Mouse (Mus musculus) kidney, postnatal 25 days (tissue): ENCODE measurements at regions not wholly inside any gene's neighbourhood (a gene's known extent, or its start where the extent isn't known, plus 50 kb on each side); places are given as distances from the start of the nearest gene placed in this dataset.
A peak's percentile ranks its signal among the peaks of the same experiment; 100 is the strongest.
"Not testable (repeated sequence)": the region's sequence is repeated elsewhere in the genome, so short reads cannot be mapped to it uniquely, and the experiment has no call there.

Source experiments
- DNase-seq, 2 experiments: peaks; one replicate each; pipeline ENCODE4 v3.0.0; 2021; ENCODE audit warnings: mixed read lengths in 2 of 2

- not testable (repeated sequence) for DNase-seq
Observed at GRCm38 (mm10) chr1:161614091-161614490, 119.6 kb downstream of the Tnfsf18 start.

GRCm38 (mm10) chr1:161613658-161614057, 119.2 kb downstream of the Tnfsf18 start:
- not testable (repeated sequence) for DNase-seq

GRCm38 (mm10) chr1:161607446-161607845, 113.0 kb downstream of the Tnfsf18 start:
- no peak for DNase-seq

GRCm38 (mm10) chr1:161602150-161602549, 107.7 kb downstream of the Tnfsf18 start:
- no peak for DNase-seq

- no peak for DNase-seq
Observed at GRCm38 (mm10) chr1:161601167-161601566, 106.7 kb downstream of the Tnfsf18 start.

- DNase-seq, result no peak
Observed at GRCm38 (mm10) chr1:161598167-161598566, 103.7 kb downstream of the Tnfsf18 start.

- DNase-seq, result peak in 1 of 2 experiments; percentile 29
Observed at GRCm38 (mm10) chr1:161576530-161576929, 82.1 kb downstream of the Tnfsf18 start.

GRCm38 (mm10) chr1:161575939-161576338, 81.5 kb downstream of the Tnfsf18 start:
- DNase-seq, result no peak

- no peak for DNase-seq
Observed at GRCm38 (mm10) chr1:161575171-161575570, 80.7 kb downstream of the Tnfsf18 start.

- DNase-seq, result no peak
Observed at GRCm38 (mm10) chr1:161570762-161571161, 76.3 kb downstream of the Tnfsf18 start.

- DNase-seq, result no peak
Observed at GRCm38 (mm10) chr1:161567826-161568225, 73.4 kb downstream of the Tnfsf18 start.

GRCm38 (mm10) chr1:161560368-161560767, 65.9 kb downstream of the Tnfsf18 start:
- no peak for DNase-seq
